Mouse (Mus musculus) spleen, adult 2 months (tissue): ENCODE results near the gene Gmds. TPM values are rescaled to one million over a fixed set of nuclear protein-coding genes. Genes with fewer than 3 reads are reported as not detected.

Experiments used
- DNase-seq, 2 experiments: peaks; one replicate each; pipeline versions ENCODE4 v3.0.0 to v3.0.0-alpha.2; 2012 to 2021; ENCODE audit warnings: low spot score in 2 of 2, low read depth in 1 of 2
- H3K27ac ChIP-seq: fragments of 200-500 bp; 2 replicates; pipeline ENCODE4 v1.5.1; 2012; ENCODE audit warnings: low read length, inconsistent platforms; ENCODE audit not compliant: insufficient read depth
- H3K27me3 ChIP-seq: fragments of 200-500 bp; 2 replicates; pipeline ENCODE4 v1.6.1; 2012; ENCODE audit warnings: mild to moderate bottlenecking, moderate library complexity, low read length, inconsistent platforms; ENCODE audit not compliant: control insufficient read depth, insufficient read depth
- H3K36me3 ChIP-seq: fragments of 200-500 bp; 2 replicates; pipeline ENCODE4 v1.6.1; 2012; ENCODE audit warnings: mild to moderate bottlenecking, low read length, inconsistent platforms; ENCODE audit not compliant: control insufficient read depth, insufficient read depth
- H3K4me1 ChIP-seq: fragments of 200-500 bp; 2 replicates; pipeline ENCODE4 v1.6.1; 2011; ENCODE audit warnings: inconsistent platforms; ENCODE audit not compliant: control insufficient read depth, insufficient read depth, insufficient read length
- H3K4me3 ChIP-seq: fragments of 200-500 bp; 2 replicates; pipeline ENCODE4 v1.5.1; 2011; ENCODE audit warnings: mild to moderate bottlenecking, inconsistent platforms; ENCODE audit not compliant: insufficient read depth, insufficient read length; ENCODE audit errors: extremely low read depth
- CTCF ChIP-seq: fragments of 200-500 bp; IDR thresholded peaks from 2 replicates; pipeline ENCODE4 v1.5.1; 2011; ENCODE audit warnings: mild to moderate bottlenecking, inconsistent platforms; ENCODE audit not compliant: insufficient read depth, insufficient read length, insufficient replicate concordance; ENCODE audit errors: extremely low read depth
- POLR2A ChIP-seq: fragments of 200-500 bp; IDR thresholded peaks from 2 replicates; pipeline ENCODE4 v1.6.1; 2011; ENCODE audit warnings: low read depth, low read length, inconsistent platforms
- WGBS: fragments of 180-500 bp; shearing (Covaris S2); methylation state at CpG from one replicate; pipeline ENCODE4 v1.1.7; 2018; 5-methylcytosine and 5-hydroxymethylcytosine counted together
- polyA plus RNA-seq: library from polyadenylated mRNA; depleted of rRNA; stranded (reverse); fragments of >200 nt; gene quantifications from 2 replicates; pipeline ENCODE4 v1.2.3, GENCODE M21; 2012

Gmds gene
- polyA plus RNA-seq, 1 experiment, result 7.9 TPM

- 97% methylated on average over 7 of the region's 7 CpGs for WGBS
Observed at GRCm38 (mm10) chr13:31978126-31978525, 360.4 kb downstream of the Gmds start.

GRCm38 (mm10) chr13:31974751-31975479 lies 363.6 kb downstream of the Gmds start:
- TF ChIP-seq CTCF (no peak), POLR2A (no peak)
- H3K27ac ChIP-seq, result no peak overlapping the region
- no peaks in the 10 kb centered on the region for H3K27me3 ChIP-seq
- H3K4me3 ChIP-seq, result no peak overlapping the region
- DNase-seq, result no peak
- H3K4me1 ChIP-seq, result no peaks in the 10 kb centered on the region
- WGBS, result 94% methylated on average over 3 of the region's 3 CpGs
- H3K36me3 ChIP-seq, result no peaks in the 10 kb centered on the region

More at GRCm38 (mm10) chr13:31978126-31978525, 360.4 kb downstream of the Gmds start:
- TF ChIP-seq CTCF (no peak), POLR2A (no peak)
- Histone ChIP-seq H3K4me1 (no peaks in the 10 kb centered on the region), H3K4me3 (no peak overlapping the region), H3K27ac (no peak overlapping the region), H3K36me3 (no peaks in the 10 kb centered on the region), H3K27me3 (no peaks in the 10 kb centered on the region)
- DNase-seq, result no peak

- WGBS, result 95% methylated on average over 2 of the region's 2 CpGs
- no peak for DNase-seq
- TF ChIP-seq CTCF, result no peak
- no peak for TF ChIP-seq POLR2A
- H3K27me3 ChIP-seq, result no peaks in the 10 kb centered on the region
- no peaks in the 10 kb centered on the region for H3K36me3 ChIP-seq
- H3K4me3 ChIP-seq, result no peak overlapping the region
- no peak overlapping the region for H3K27ac ChIP-seq
- H3K4me1 ChIP-seq, result no peaks in the 10 kb centered on the region
Observed at GRCm38 (mm10) chr13:31971040-31971501, 367.5 kb downstream of the Gmds start.

GRCm38 (mm10) chr13:31968272-31968671 lies 370.3 kb downstream of the Gmds start:
- TF ChIP-seq CTCF (no peak), POLR2A (no peak)
- Histone ChIP-seq H3K4me1 (no peaks in the 10 kb centered on the region), H3K27me3 (no peaks in the 10 kb centered on the region), H3K36me3 (no peaks in the 10 kb centered on the region), H3K4me3 (no peak overlapping the region), H3K27ac (no peak overlapping the region)
- WGBS, result 88% methylated on average over 2 of the region's 2 CpGs
- no peak for DNase-seq

GRCm38 (mm10) chr13:31966931-31967532 lies 371.5 kb downstream of the Gmds start:
- Histone ChIP-seq H3K4me1 (no peaks in the 10 kb centered on the region), H3K27ac (no peak overlapping the region), H3K36me3 (no peaks in the 10 kb centered on the region), H3K27me3 (no peaks in the 10 kb centered on the region), H3K4me3 (no peak overlapping the region)
- TF ChIP-seq CTCF, result no peak
- no peak for TF ChIP-seq POLR2A
- 76% methylated on average over 3 of the region's 3 CpGs for WGBS
- no peak for DNase-seq

GRCm38 (mm10) chr13:31960514-31960913 lies 378.0 kb downstream of the Gmds start:
- Histone ChIP-seq H3K27me3 (no peaks in the 10 kb centered on the region), H3K36me3 (no peaks in the 10 kb centered on the region), H3K4me3 (no peak overlapping the region), H3K27ac (no peak overlapping the region), H3K4me1 (no peaks in the 10 kb centered on the region)
- DNase-seq, result no peak
- no peak for TF ChIP-seq POLR2A
- no peak for TF ChIP-seq CTCF
- 94% methylated on average over 3 of the region's 3 CpGs for WGBS
